Mouse (Mus musculus): Measurements from ENCODE around the gene Slc23a4.

DNA sequence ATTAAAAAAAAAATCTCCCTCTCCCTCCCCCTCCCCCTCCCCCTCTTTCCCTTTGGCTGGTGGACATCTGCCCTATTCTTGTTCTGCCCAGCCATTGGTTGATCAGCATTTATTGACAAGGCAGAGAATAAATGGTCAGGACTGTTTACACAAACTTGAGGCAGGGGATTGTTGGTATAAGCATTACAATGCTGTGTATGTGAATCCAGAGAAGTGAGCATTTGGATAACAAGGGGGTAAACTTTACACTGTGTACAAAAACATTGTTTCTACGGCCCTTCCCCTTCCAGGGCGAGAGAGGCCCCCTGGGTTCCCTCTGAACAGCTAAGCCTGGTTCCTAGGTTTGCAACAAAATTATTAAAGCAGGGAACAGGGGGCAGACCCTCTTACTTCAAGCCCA is 46.7 kb downstream of the Slc23a4 start:
- TF ChIP-seq CTCF (IDR thresholded peaks at IDR 0.05; ENCODE audit: extremely low read depth, insufficient read depth, insufficient read length, insufficient replicate concordance): no peak
- TF ChIP-seq POLR2A (IDR thresholded peaks at IDR 0.05; ENCODE audit: low read depth, low read length): no peak
